ENCODE assay signal across 14 mouse cellular contexts in genomic region chr6:113662964-113663700, GRCm38 (mm10). TPM values are rescaled to one million over a fixed set of nuclear protein-coding genes. Genes with fewer than 3 reads are reported as not detected.
DNase-seq lines count a peak whose midpoint lies in the region.
"Had no signal": no experiment of that assay in that cellular context is flagged by ENCODE, and none has a peak within 500 bp of the region (broad histone marks: within the 10 kb centered on the region; RNA-seq: fewer than 3 reads in every experiment).

No protein-coding gene starts in this region.

- DNase-seq in heart, adult 11 months, result peak; percentile 91
- no peak for DNase-seq in heart, postnatal 4 days
- peak; percentile 45 for DNase-seq in 3T3-L1 (ENCODE audit: low read depth, low spot score)
- peak; percentile 56 for DNase-seq in Muller cell, postnatal 12 days (ENCODE audit: inconsistent ontology term)
- DNase-seq in induced T-regulatory cell, adult 2 months (ENCODE audit: low read depth), result peak; percentile 61
- no peak for DNase-seq in adrenal gland, adult 2 months
- no peak for DNase-seq in gastrocnemius, adult 8-10 months (ENCODE audit: low spot score in 2 of 2)
- DNase-seq in right cerebral cortex, postnatal 25 days, result no peak
- DNase-seq: gastrocnemius, postnatal 14 days; liver, embryonic 13.5 days; retina, postnatal 1 day; thymus, postnatal 14 days had no signal

RNA-seq across cellular contexts. Expression of gene Irak2, which starts 24.9 kb away (rescaled TPM):
- total RNA-seq in heart, postnatal 4 days (2021), result 10 to 100 TPM in 1 of 2 experiments, 1 to 10 TPM in 1; 8.9 to 11.1 TPM
- total RNA-seq in adrenal gland, adult 2 months (2021), result 10 to 100 TPM; 22.4 to 23.6 TPM
- 17.4 and 20.0 TPM in 2 replicates for polyA plus RNA-seq in adrenal gland, adult 2 months (2012; rRNA removed)
- 1 to 10 TPM; 3.3 to 7.4 (median 4.7) TPM for total RNA-seq in gastrocnemius, adult 8-10 months (2022)

RNA-seq across cellular contexts. Expression of gene Tatdn2, which starts 33.7 kb away (rescaled TPM):
- total RNA-seq in heart, postnatal 4 days (2021), result 10 to 100 TPM; 76.2 to 80.7 TPM
- 10 to 100 TPM; 44.7 to 56.3 TPM for total RNA-seq in adrenal gland, adult 2 months (2021)
- polyA plus RNA-seq in adrenal gland, adult 2 months (2012; rRNA removed), result 16.3 and 19.0 TPM in 2 replicates
- total RNA-seq in gastrocnemius, adult 8-10 months (2022), result 10 to 100 TPM; 41.0 to 65.6 (median 53.0) TPM

RNA-seq across cellular contexts. Expression of gene Vhl, which starts 39.4 kb away (rescaled TPM):
- 10 to 100 TPM; 13.6 to 18.6 TPM for total RNA-seq in heart, postnatal 4 days (2021)
- 10 to 100 TPM; 22.5 to 26.3 TPM for total RNA-seq in adrenal gland, adult 2 months (2021)
- 16.8 and 21.4 TPM in 2 replicates for polyA plus RNA-seq in adrenal gland, adult 2 months (2012; rRNA removed)
- 1 to 10 TPM; 5.3 to 7.3 (median 6.2) TPM for total RNA-seq in gastrocnemius, adult 8-10 months (2022)

RNA-seq across cellular contexts. Expression of gene Ghrl, which starts 56.5 kb away (rescaled TPM):
- not detected for total RNA-seq in heart, postnatal 4 days (2021)
- total RNA-seq in adrenal gland, adult 2 months (2021), result not detected
- polyA plus RNA-seq in adrenal gland, adult 2 months (2012; rRNA removed), result 0.35 TPM in 1 of 2 replicates, not detected in the other
- not detected for total RNA-seq in gastrocnemius, adult 8-10 months (2022)
- total RNA-seq: left cerebral cortex, adult 8-10 months had no signal
- polyA plus RNA-seq: liver, embryonic 13.5 days; neural tube, embryonic 12.5 days had no signal

RNA-seq across cellular contexts. Expression of gene Brk1, which starts 58.6 kb away (rescaled TPM):
- total RNA-seq in heart, postnatal 4 days (2021), result 100 to 1,000 TPM; 101 to 102 TPM
- 100 to 1,000 TPM; 181 to 201 TPM for total RNA-seq in adrenal gland, adult 2 months (2021)
- polyA plus RNA-seq in adrenal gland, adult 2 months (2012; rRNA removed), result 113 and 167 TPM in 2 replicates
- total RNA-seq in gastrocnemius, adult 8-10 months (2022), result 10 to 100 TPM; 37.5 to 44.8 (median 44.1) TPM

Comparison
In these comparisons a context has a peak if more than half of its experiments do, and no peak if none do; other contexts are left out.
1. DNase-seq: peak in heart, adult 11 months (single experiment), 3T3-L1 (single experiment), Muller cell, postnatal 12 days (single experiment) and induced T-regulatory cell, adult 2 months (single experiment); none in heart, postnatal 4 days (single experiment), adrenal gland, adult 2 months (single experiment), gastrocnemius, adult 8-10 months (0 of 2) and right cerebral cortex, postnatal 25 days (single experiment).